Mouse (Mus musculus) small intestine, adult 2 months (tissue): ENCODE measurements around the gene Dpy19l1.

Experiments used
- CTCF ChIP-seq: fragments of 200-500 bp; IDR thresholded peaks from 2 replicates; pipeline ENCODE4 v1.5.1; 2012; ENCODE audit warnings: low read depth, mild to moderate bottlenecking, control low read depth, inconsistent platforms, low read length, moderate library complexity, mixed read lengths; ENCODE audit not compliant: insufficient replicate concordance, insufficient read length; ENCODE audit errors: extremely low read depth
- POLR2A ChIP-seq: fragments of 200-500 bp; IDR thresholded peaks from 2 replicates; pipeline ENCODE4 v1.6.1; 2012; ENCODE audit warnings: low read depth, mild to moderate bottlenecking, control low read depth, inconsistent platforms, low read length, moderate library complexity

- TF ChIP-seq POLR2A (no peak), CTCF (no peak)
Measured at GRCm38 (mm10) chr9:24472514-24472913, 30.4 kb downstream of the Dpy19l1 start.
